Comparison of ENCODE assay signal across 8 mouse cellular contexts in genomic region chr12:24709409-24709808, GRCm38 (mm10). TPM values are rescaled to one million over a fixed set of nuclear protein-coding genes. Genes with fewer than 3 reads are reported as not detected.
A peak's percentile ranks its signal among the peaks of the same experiment; 100 is the strongest.
DNase-seq lines count a peak whose midpoint lies in the region; ATAC-seq and TF ChIP-seq lines count a peak whose summit lies in the region.

No protein-coding gene starts in this region.

- ATAC-seq in limb, embryonic 11.5 days (ENCODE audit: insufficient number of reproducible peaks, low FRiP score, low TSS enrichment, low read depth): no peak

- 0 out of 2 replicates have a peak overlapping the region, but pooled peaks have one; percentile 1 for H3K27ac ChIP-seq in limb, embryonic 11.5 days (replicated peaks; ENCODE audit: low read depth, low read length)
- H3K27ac ChIP-seq in layer of hippocampus, adult 2 months: no peak overlapping the region

- H3K4me2 ChIP-seq in limb, embryonic 11.5 days (ENCODE audit: low read depth, severe bottlenecking): peak overlapping the region; percentile 66

- no peaks in the 10 kb centered on the region for H3K9me3 ChIP-seq in limb, embryonic 11.5 days (ENCODE audit: control insufficient read depth, low read length)

- peak overlapping the region; percentile 90 for H3K4me3 ChIP-seq in limb, embryonic 11.5 days (ENCODE audit: low read depth, low read length)
- no peak overlapping the region for H3K4me3 ChIP-seq in layer of hippocampus, adult 2 months

- peak; percentile 41 to 72 for DNase-seq in adrenal gland, adult (ENCODE audit: inconsistent age in 2 of 2, low spot score in 1 of 2)
- no peak for DNase-seq in adrenal gland, adult 18-20 months (ENCODE audit: low spot score in 2 of 2)
- DNase-seq in urinary bladder, adult 18-20 months (ENCODE audit: low spot score in 2 of 2): peak; percentile 65 to 69
- DNase-seq in urinary bladder, adult 2 months (ENCODE audit: low spot score): no peak
- DNase-seq in limb, embryonic 11.5 days (ENCODE audit: low spot score): peak; percentile 54
- DNase-seq in spleen, postnatal 10 days (ENCODE audit: low spot score in 2 of 2): peak; percentile 48 to 52
- no peak for DNase-seq in left cerebral cortex, postnatal 25 days (ENCODE audit: low spot score in 2 of 2)
- DNase-seq in layer of hippocampus, adult 2 months (ENCODE audit: low spot score in 2 of 2): no peak

- intact Hi-C loops in left cerebral cortex, postnatal 25 days (cut with DNase I): no loop called here

- H3K9ac ChIP-seq in limb, embryonic 11.5 days (ENCODE audit: low read length): peak overlapping the region; percentile 97

- H3K36me3 ChIP-seq in limb, embryonic 11.5 days (ENCODE audit: control insufficient read depth, insufficient read depth, low read length): peaks cover 20% of the 10 kb centered on the region

- 23% methylated on average over 6 of the region's 6 CpGs for WGBS in limb, embryonic 11.5 days

- no peaks in the 10 kb centered on the region for H3K27me3 ChIP-seq in limb, embryonic 11.5 days (ENCODE audit: control insufficient read depth, insufficient read depth, low read length)

- H3K4me1 ChIP-seq in limb, embryonic 11.5 days (ENCODE audit: control insufficient read depth, insufficient read depth, low read length): peaks cover 12% of the 10 kb centered on the region; the same call in 1 of the 2 replicates

- TF ChIP-seq CTCF in layer of hippocampus, adult 2 months (conservative IDR thresholded peaks at IDR 0.05): no peak

RNA-seq across cellular contexts. Expression of gene Rrm2, which starts 1.4 kb away (rescaled TPM):
- total RNA-seq in adrenal gland, adult 18-20 months (2021): 1 to 10 TPM; 4.6 to 5.1 TPM
- polyA plus RNA-seq in urinary bladder, adult 2 months (2012; rRNA removed): 3.9 and 4.0 TPM in 2 replicates
- 439 and 485 TPM in 2 replicates for polyA plus RNA-seq in limb, embryonic 11.5 days (2014; fragmentation: Nextera tagmentation; extraction: Ambion mirVana)
- total RNA-seq in left cerebral cortex, postnatal 25 days (2021): 1 to 10 TPM; 2.3 to 3.0 TPM
- total RNA-seq in layer of hippocampus, adult 2 months (2021): 1 to 10 TPM; 2.0 to 2.2 TPM

RNA-seq across cellular contexts. Expression of gene Cys1, which starts 27.8 kb away (rescaled TPM):
- 1 to 10 TPM; 3.9 to 6.2 TPM for total RNA-seq in adrenal gland, adult 18-20 months (2021)
- polyA plus RNA-seq in urinary bladder, adult 2 months (2012; rRNA removed): 49.0 and 49.9 TPM in 2 replicates
- polyA plus RNA-seq in limb, embryonic 11.5 days (2014; fragmentation: Nextera tagmentation; extraction: Ambion mirVana): 0.36 and 0.91 TPM in 2 replicates
- 10 to 100 TPM; 15.5 to 15.6 TPM for total RNA-seq in left cerebral cortex, postnatal 25 days (2021)
- total RNA-seq in layer of hippocampus, adult 2 months (2021): 10 to 100 TPM; 22.8 to 28.6 TPM

RNA-seq across cellular contexts. Expression of gene Klf11, which starts 58.3 kb away (rescaled TPM):
- 10 to 100 TPM; 10.7 to 15.5 TPM for total RNA-seq in adrenal gland, adult 18-20 months (2021)
- polyA plus RNA-seq in urinary bladder, adult 2 months (2012; rRNA removed): 12.3 and 13.1 TPM in 2 replicates
- polyA plus RNA-seq in limb, embryonic 11.5 days (2014; fragmentation: Nextera tagmentation; extraction: Ambion mirVana): 10.8 and 12.6 TPM in 2 replicates
- total RNA-seq in left cerebral cortex, postnatal 25 days (2021): 1 to 10 TPM; 5.6 to 7.0 TPM
- 1 to 10 TPM; 3.9 to 4.4 TPM for total RNA-seq in layer of hippocampus, adult 2 months (2021)

Comparison
In these comparisons a context has a peak if more than half of its experiments do, and no peak if none do; other contexts are left out.
1. DNase-seq: peak in adrenal gland, adult (2 of 2), urinary bladder, adult 18-20 months (2 of 2), limb, embryonic 11.5 days (single experiment) and spleen, postnatal 10 days (2 of 2); none in adrenal gland, adult 18-20 months (0 of 2), urinary bladder, adult 2 months (single experiment), left cerebral cortex, postnatal 25 days (0 of 2) and layer of hippocampus, adult 2 months (0 of 2).